Mouse (Mus musculus) gastrocnemius, postnatal 14 days (tissue): ENCODE measurements around the gene Phf13. TPM values are rescaled to one million over a fixed set of nuclear protein-coding genes. Genes with fewer than 3 reads are reported as not detected.
A peak's percentile ranks its signal among the peaks of the same experiment; 100 is the strongest.

Experiments used
- DNase-seq: peaks from one replicate; pipeline ENCODE4 v3.0.0; 2021; ENCODE audit warnings: mixed read lengths
- intact Hi-C: fragments of 180-260 bp; cut with DNase I; formaldehyde crosslinking; loops from one replicate; pipeline ENCODE4 v1.15.1; 2025; ENCODE audit warnings: low total_unique reads
- total RNA-seq, 2 experiments: library from RNA; stranded (reverse); gene quantifications; 2 replicates each; pipeline ENCODE4 v1.2.3; 2021

Gene Phf13
- total RNA-seq, 2 experiments from 2014 or later = 4.1 to 4.4 TPM

GRCm38 (mm10) chr4:151995371-151996172, 486 bp downstream of the Phf13 start:
- DNase-seq = peak; percentile 50
- intact Hi-C loops = no loop called here

GRCm38 (mm10) chr4:151994228-151995171, 1.6 kb downstream of the Phf13 start:
- intact Hi-C loops = no loop called here
- DNase-seq = peak; percentile 48

GRCm38 (mm10) chr4:151993035-151993434, 3.0 kb downstream of the Phf13 start:
- intact Hi-C loops = no loop called here
- DNase-seq = no peak

- intact Hi-C loops = no loop called here
These were observed 4.0 kb downstream of the Phf13 start for GRCm38 (mm10) chr4:151992091-151992490.

GRCm38 (mm10) chr4:151989110-151989488, 7.0 kb downstream of the Phf13 start:
- intact Hi-C loops = no loop called here
- DNase-seq = no peak

More at GRCm38 (mm10) chr4:151992091-151992490, 4.0 kb downstream of the Phf13 start:
- no peak for DNase-seq

- intact Hi-C loops = no loop called here
- DNase-seq = peak; percentile 84
These were observed 7.5 kb downstream of the Phf13 start, which contains the start of gene Thap3 for GRCm38 (mm10) chr4:151988342-151989109. Gene Thap3 (minus strand): TSS chr4:151988997.

- DNase-seq = no peak
- intact Hi-C loops = no loop called here
These were observed 8.1 kb downstream of the Phf13 start for GRCm38 (mm10) chr4:151988014-151988341.

GRCm38 (mm10) chr4:151986650-151987049, 9.4 kb downstream of the Phf13 start:
- intact Hi-C loops = no loop called here
- DNase-seq = no peak

- no peak for DNase-seq
- intact Hi-C loops = no loop called here
These were observed 10.2 kb downstream of the Phf13 start for GRCm38 (mm10) chr4:151985886-151986285.

GRCm38 (mm10) chr4:151983560-151983959, 12.5 kb downstream of the Phf13 start:
- peak; percentile 91 for DNase-seq
- intact Hi-C loops = loop anchor here (2.0 kb wide), 1 partner anchor 43 kb away; the partner anchor contains the start of gene Zbtb48

- DNase-seq = no peak
- intact Hi-C loops = loop anchor here (2.0 kb wide), 1 partner anchor 44 kb away; the partner anchor contains the start of gene Zbtb48
These were observed 13.0 kb downstream of the Phf13 start for GRCm38 (mm10) chr4:151983043-151983442.

GRCm38 (mm10) chr4:151981363-151981762, 14.7 kb downstream of the Phf13 start:
- intact Hi-C loops = no loop called here
- peak; percentile 79 for DNase-seq

GRCm38 (mm10) chr4:151980699-151981098, 15.4 kb downstream of the Phf13 start:
- no peak for DNase-seq

GRCm38 (mm10) chr4:151977748-151978147, 18.3 kb downstream of the Phf13 start:
- peak; percentile 82 for DNase-seq
- intact Hi-C loops = loop anchor here (5.0 kb wide), 1 partner anchor 120 kb away; no protein-coding TSS in a partner anchor

More at GRCm38 (mm10) chr4:151980699-151981098, 15.4 kb downstream of the Phf13 start:
- intact Hi-C loops = no loop called here

- intact Hi-C loops = loop anchor here (5.0 kb wide), 1 partner anchor 122 kb away; no protein-coding TSS in a partner anchor
These were observed 20.6 kb downstream of the Phf13 start for GRCm38 (mm10) chr4:151975441-151975840.

GRCm38 (mm10) chr4:151972221-151972967, 23.7 kb downstream of the Phf13 start:
- intact Hi-C loops = no loop called here
- no peak for DNase-seq

More at GRCm38 (mm10) chr4:151975441-151975840, 20.6 kb downstream of the Phf13 start:
- DNase-seq = no peak

GRCm38 (mm10) chr4:151968204-151968921, 27.7 kb downstream of the Phf13 start:
- intact Hi-C loops = no loop called here
- DNase-seq = no peak

GRCm38 (mm10) chr4:151962817-151963216, 33.2 kb downstream of the Phf13 start:
- intact Hi-C loops = no loop called here
- DNase-seq = no peak
